Mouse (Mus musculus) brain, embryonic 14.5 days (tissue): ENCODE measurements around the gene Arf5. TPM values are rescaled to one million over a fixed set of nuclear protein-coding genes. Genes with fewer than 3 reads are reported as not detected.

Experiments used
- DNase-seq: peaks from one replicate; pipeline ENCODE4 v3.0.0-alpha.2; 2011; ENCODE audit warnings: low read depth
- CTCF ChIP-seq: fragments of 200-500 bp; IDR thresholded peaks from 2 replicates; pipeline ENCODE4 v1.5.1; 2012; ENCODE audit warnings: inconsistent platforms, mild to moderate bottlenecking, moderate library complexity, borderline replicate concordance; ENCODE audit not compliant: insufficient read depth, insufficient read length; ENCODE audit errors: extremely low read depth
- POLR2A ChIP-seq: fragments of 200-500 bp; IDR thresholded peaks from 2 replicates; pipeline ENCODE4 v1.6.1; 2012; ENCODE audit warnings: mild to moderate bottlenecking, inconsistent platforms, borderline replicate concordance; ENCODE audit not compliant: poor library complexity, insufficient read depth, insufficient read length, severe bottlenecking; ENCODE audit errors: extremely low read depth
- polyA plus RNA-seq: library from polyadenylated mRNA; depleted of rRNA; stranded (reverse); fragments of >200 nt; gene quantifications from 2 replicates; pipeline ENCODE4 v1.2.3, GENCODE M21; 2012

Gene Arf5
- polyA plus RNA-seq, 1 experiment: 428 TPM

- DNase-seq: no peak
Measured at GRCm38 (mm10) chr6:28431538-28431855, 8.1 kb downstream of the Arf5 start.

GRCm38 (mm10) chr6:28447937-28448336 lies 24.6 kb downstream of the Arf5 start:
- TF ChIP-seq CTCF (no peak), POLR2A (no peak)
- DNase-seq: peak; percentile 30

More at GRCm38 (mm10) chr6:28431538-28431855, 8.1 kb downstream of the Arf5 start:
- TF ChIP-seq CTCF (no peak), POLR2A (no peak)

GRCm38 (mm10) chr6:28449253-28449652 lies 25.9 kb downstream of the Arf5 start, which contains the start of gene Pax4:
TSS of gene Pax4 (minus strand) at chr6:28449353.
- no peak for TF ChIP-seq CTCF
- no peak for TF ChIP-seq POLR2A
- DNase-seq: no peak

- DNase-seq: no peak
- TF ChIP-seq CTCF: no peak
- no peak for TF ChIP-seq POLR2A
Measured at GRCm38 (mm10) chr6:28450481-28450880, 27.1 kb downstream of the Arf5 start.

DNA sequence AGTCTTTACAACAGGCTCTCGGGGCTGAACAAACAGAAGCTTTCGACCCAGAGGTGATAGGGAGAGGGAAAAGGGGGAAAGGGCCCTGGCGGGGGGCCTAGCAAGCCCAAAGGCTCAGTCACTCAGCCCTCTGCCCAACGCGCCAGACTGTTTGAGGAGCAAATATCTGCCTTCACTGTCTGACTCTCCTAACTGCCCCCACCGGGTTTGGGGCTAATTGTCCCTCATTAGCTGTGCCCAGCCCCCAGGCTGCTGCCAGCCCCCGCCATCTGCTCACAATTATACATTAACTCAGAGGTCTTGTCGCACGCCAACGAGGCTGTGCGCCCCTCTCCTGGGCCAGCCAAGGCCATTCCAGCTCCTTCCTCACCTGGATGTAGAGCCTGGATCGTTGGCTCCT lies 27.6 kb downstream of the Arf5 start:
- TF ChIP-seq POLR2A: no peak
- no peak for TF ChIP-seq CTCF
- peak; percentile 52 for DNase-seq

DNA sequence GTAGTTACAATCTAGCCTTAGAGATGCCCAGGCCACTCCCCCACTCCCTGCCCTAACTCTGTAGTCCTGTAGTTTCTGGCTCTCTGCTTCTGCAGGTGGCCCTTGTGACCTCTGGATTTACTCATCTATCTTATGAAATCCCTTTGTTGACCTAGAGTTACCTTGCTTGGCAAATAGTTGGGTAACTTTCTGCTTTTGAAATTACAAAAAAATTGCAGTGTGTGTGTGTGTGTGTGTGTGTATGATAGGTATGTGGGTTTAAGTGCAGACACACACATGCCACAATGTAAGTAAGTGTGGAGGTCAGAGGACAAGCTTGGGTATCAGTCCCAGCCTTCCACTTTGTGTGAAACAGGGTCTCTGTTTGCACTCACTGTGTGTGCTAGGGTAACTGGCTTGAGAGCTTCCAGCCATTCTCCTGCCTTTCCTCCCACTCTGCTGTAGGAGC lies 35.9 kb downstream of the Arf5 start:
- TF ChIP-seq POLR2A (no peak), CTCF (no peak)
- no peak for DNase-seq

- DNase-seq: peak; percentile 52
- TF ChIP-seq CTCF (peak; percentile 54; the same call in 1 of the 2 replicates), POLR2A (no peak)
Measured at GRCm38 (mm10) chr6:28460534-28460933, 37.2 kb downstream of the Arf5 start.

- DNase-seq: no peak
- TF ChIP-seq CTCF: no peak
- no peak for TF ChIP-seq POLR2A
Measured at GRCm38 (mm10) chr6:28464630-28465029, 41.3 kb downstream of the Arf5 start.

DNA sequence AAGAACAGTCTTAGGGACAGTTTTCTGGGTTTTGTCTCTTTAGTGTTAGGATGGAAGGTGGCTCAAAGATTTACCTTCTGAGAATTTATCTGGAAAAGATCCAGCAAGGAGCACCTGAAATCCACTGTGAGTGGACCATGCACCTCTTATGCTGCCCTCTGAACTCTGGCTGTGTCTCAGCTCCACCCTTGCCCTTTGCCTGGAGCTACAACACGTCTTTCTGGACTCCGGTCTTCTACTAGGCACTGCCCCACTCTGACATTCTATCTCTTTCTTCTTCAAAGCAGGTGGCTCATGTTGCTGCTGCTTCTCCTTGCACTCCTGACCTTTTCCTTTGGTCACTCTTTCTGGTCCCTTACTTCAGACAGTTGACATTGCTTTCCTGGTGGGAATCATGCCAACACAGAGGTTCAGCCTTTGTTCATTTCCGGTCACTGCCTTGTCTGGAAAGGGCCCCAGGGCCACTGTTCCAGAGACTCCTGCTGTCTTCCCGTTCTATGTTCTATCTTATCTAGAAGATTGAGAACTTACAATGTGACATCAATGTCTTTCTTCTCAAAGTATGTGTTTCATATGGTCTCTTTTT lies 46.8 kb downstream of the Arf5 start:
- no peak for DNase-seq
- no peak for TF ChIP-seq CTCF

GRCm38 (mm10) chr6:28470621-28471020 lies 47.3 kb downstream of the Arf5 start:
- DNase-seq: no peak
- TF ChIP-seq CTCF (no peak), POLR2A (no peak)

DNA sequence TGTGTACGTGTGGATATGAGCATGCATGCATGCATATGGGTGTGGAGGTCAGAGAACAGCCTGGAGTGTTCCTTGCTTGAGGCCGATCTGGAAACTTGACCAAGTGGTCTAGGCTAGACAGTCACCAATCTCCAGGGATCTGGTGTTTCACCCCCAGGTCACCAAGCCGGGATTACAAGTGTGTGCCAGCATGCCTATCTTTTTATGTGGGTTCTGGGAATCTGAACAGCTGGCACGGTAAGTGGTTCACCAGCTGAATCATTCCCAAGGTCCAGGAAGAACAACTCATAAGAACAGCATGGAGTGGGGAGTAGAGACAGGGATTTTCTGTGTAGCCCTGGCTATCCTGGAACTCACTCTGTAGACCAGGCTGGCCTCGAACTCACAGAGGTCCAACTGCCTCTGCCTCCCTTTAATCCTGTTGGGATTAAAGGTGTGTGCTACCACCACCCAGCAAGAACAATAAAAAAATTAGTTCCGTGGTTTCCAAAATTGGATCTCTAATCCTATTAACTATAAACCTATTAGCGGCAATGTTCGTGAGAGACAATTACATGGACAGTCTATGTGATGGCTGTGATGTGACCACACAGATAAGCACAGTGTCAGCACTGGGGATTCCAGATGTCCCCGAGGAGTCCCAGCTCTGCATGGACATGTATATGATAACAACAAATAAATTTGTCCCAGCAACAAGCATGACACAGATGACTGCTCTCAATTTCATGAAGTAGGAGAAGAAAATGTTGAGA lies 48.1 kb downstream of the Arf5 start:
- TF ChIP-seq POLR2A: no peak
- no peak for TF ChIP-seq CTCF
- DNase-seq: no peak

DNA sequence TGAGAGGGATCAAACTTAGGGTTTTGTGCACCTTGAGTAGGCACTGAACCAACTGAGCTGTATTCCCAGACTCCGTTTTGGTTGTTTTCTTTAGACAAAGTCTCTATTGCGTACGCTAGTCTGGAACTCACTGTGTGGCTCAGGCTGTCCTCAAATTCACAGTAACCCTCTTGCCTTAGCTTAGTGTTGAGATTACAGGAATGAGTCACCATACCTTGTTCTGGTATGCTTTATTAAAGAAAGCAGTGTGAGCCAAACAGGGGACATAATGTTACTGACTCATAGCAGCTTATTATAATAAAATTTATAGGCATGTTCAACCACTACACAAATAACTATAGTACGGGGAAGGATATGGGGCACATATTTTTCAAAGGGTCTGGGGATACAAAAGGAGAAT lies 50.9 kb downstream of the Arf5 start:
- no peak for DNase-seq
- TF ChIP-seq CTCF: no peak
- TF ChIP-seq POLR2A: no peak
